Mouse (Mus musculus) G1E (cell line): Measurements from ENCODE around the gene Gm9833.

Source experiments
- CTCF ChIP-seq: IDR thresholded peaks from 2 replicates; pipeline ENCODE4 v1.5.1; 2012; ENCODE audit warnings: low read depth, low read length, inconsistent platforms, mixed read lengths
- GATA1 ChIP-seq: IDR thresholded peaks from 2 replicates; pipeline ENCODE4 v1.6.1; 2012; ENCODE audit warnings: borderline replicate concordance, low read length, inconsistent platforms, mixed read lengths
- POLR2AphosphoS5 ChIP-seq: IDR thresholded peaks from 2 replicates; pipeline ENCODE4 v1.6.1; 2012; ENCODE audit warnings: low read depth, low read length, inconsistent platforms; ENCODE audit not compliant: insufficient replicate concordance

DNA sequence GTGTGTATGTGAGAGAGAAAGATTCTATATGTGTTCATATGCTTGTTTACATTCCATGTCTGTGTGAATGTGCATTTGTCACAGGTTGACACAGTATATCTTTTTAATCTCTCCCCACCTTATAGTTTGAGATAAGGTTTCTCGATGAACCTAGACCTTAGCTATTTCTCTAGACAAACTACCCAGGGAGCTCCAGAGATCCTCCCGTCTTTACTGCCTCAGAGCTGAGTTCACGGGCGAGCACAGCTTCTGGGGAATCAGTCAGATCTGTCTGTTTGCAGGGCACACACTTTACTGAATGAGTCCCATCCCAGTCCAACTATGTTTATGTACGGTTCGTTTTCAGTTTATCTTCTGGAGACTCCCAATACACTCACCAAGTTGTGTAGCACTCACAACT is 5.0 kb downstream of the Gm9833 start:
- TF ChIP-seq CTCF (no peak), GATA1 (no peak), POLR2AphosphoS5 (no peak)
